Mouse (Mus musculus) liver, adult 2 months (tissue): ENCODE results near the gene Grhl3.

ENCODE experiments used
- CTCF ChIP-seq: fragments of 200-500 bp; IDR thresholded peaks from 2 replicates; pipeline ENCODE4 v1.5.1; 2011; ENCODE audit warnings: low read depth, low read length, control low read depth
- POLR2A ChIP-seq: fragments of 200-500 bp; IDR thresholded peaks from 2 replicates; pipeline ENCODE4 v1.6.1; 2011; ENCODE audit warnings: low read length, control low read depth; ENCODE audit not compliant: insufficient read depth; ENCODE audit errors: extremely low read depth

- TF ChIP-seq POLR2A: no peak
- TF ChIP-seq CTCF: no peak
These were observed 29.1 kb downstream of the Grhl3 start for GRCm38 (mm10) chr4:135544284-135544683.
